Mouse (Mus musculus): ENCODE measurements at regions not wholly inside any gene's neighbourhood (a gene's known extent, or its start where the extent isn't known, plus 50 kb on each side); places are given as distances from the start of the nearest gene placed in this dataset.
A peak's percentile ranks its signal among the peaks of the same experiment; 100 is the strongest.

DNA sequence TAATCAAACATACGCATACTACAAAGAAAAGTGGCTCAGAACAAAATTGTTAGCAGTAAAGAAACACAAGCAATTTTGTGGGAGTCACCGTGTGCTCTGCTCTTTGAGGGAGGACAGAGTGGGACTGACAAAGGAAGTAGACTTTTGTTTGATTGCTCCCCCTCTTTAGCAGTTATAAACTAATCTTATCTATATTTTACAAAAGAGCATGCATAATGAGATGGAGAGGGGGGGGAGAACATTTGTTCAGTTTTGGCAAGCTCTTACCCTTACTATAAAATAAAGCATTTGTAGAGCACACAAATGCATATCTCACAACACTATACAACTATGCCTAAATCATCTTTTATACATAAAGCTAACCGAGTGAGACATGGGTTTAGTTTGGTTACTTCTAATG, 332.9 kb downstream of the Tex13c3 start:
- Histone ChIP-seq H3K4me1 (ENCODE audit: control insufficient read depth, insufficient read depth, low read length) (no peaks in the 10 kb centered on the region), H3K4me3 (replicated peaks; ENCODE audit: low read length) (no peak overlapping the region), H3K4me2 (ENCODE audit: low read depth, low read length) (no peak overlapping the region), H3K27ac (ENCODE audit: low read length) (no peak overlapping the region), H3K36me3 (ENCODE audit: control insufficient read depth, insufficient read depth, low read length) (no peaks in the 10 kb centered on the region), H3K9me3 (replicated peaks; ENCODE audit: control insufficient read depth, low read length) (no peaks in the 10 kb centered on the region), H3K27me3 (ENCODE audit: control insufficient read depth, insufficient read depth, low read length) (no peaks in the 10 kb centered on the region), H3K9ac (ENCODE audit: low read length) (no peak overlapping the region)
- 70% methylated on average over 3 of the region's 3 CpGs for WGBS
- no peak for ATAC-seq (ENCODE audit: insufficient read depth, low FRiP score)

DNA sequence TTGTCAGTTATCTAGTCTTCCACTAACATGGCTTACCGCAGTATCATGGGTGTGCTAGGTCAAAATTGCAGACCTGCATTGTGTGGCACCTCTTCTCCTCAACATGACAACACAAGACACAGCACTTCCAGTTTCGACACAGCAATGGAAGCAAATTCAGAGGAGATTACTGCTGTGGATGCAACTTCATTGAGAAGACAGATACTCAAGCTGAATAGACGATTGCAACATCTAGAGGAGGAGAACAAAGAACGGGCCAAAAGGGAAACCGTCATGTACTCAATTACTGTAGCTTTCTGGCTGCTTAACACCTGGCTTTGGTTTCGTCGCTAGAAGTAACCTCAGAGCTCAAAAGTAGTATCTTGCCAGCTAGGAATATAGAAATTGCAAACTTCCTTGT, 368.4 kb downstream of the Tex13c3 start:
- no peaks in the 10 kb centered on the region for H3K27me3 ChIP-seq (ENCODE audit: control insufficient read depth, insufficient read depth, low read length)
- H3K9me3 ChIP-seq (replicated peaks; ENCODE audit: control insufficient read depth, low read length) = no peaks in the 10 kb centered on the region
- 84% methylated on average over 7 of the region's 7 CpGs for WGBS
- no peak overlapping the region for H3K4me3 ChIP-seq (replicated peaks; ENCODE audit: low read length)
- ATAC-seq (ENCODE audit: insufficient read depth, low FRiP score) = no peak
- no peaks in the 10 kb centered on the region for H3K36me3 ChIP-seq (ENCODE audit: control insufficient read depth, insufficient read depth, low read length)
- no peak overlapping the region for H3K27ac ChIP-seq (ENCODE audit: low read length)
- H3K9ac ChIP-seq (ENCODE audit: low read length) = no peak overlapping the region
- no peaks in the 10 kb centered on the region for H3K4me1 ChIP-seq (ENCODE audit: control insufficient read depth, insufficient read depth, low read length)
- H3K4me2 ChIP-seq (ENCODE audit: low read depth, low read length) = no peak overlapping the region

DNA sequence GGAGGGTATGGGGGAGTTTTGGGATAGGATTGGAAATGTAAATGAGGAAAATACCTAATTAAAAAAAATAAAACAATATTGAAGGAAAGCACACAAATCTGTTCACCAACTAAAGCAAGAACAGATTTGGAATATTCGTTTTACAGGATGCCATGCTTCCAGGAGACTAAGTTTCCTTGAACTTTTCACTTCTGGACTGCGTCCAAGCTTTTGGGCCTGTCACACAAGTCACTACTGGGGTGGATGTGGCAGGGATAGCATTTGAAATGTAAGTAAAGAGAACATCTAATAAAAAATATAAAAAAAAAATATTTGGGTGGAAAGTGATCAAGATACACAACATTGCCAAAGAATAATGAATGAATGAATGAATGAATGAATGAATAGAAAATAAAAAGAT, 378.2 kb downstream of the Tex13c3 start:
- Histone ChIP-seq H3K4me1 (ENCODE audit: control insufficient read depth, insufficient read depth, low read length) (no peaks in the 10 kb centered on the region), H3K4me2 (ENCODE audit: low read depth, low read length) (no peak overlapping the region), H3K36me3 (ENCODE audit: control insufficient read depth, insufficient read depth, low read length) (no peaks in the 10 kb centered on the region), H3K27ac (ENCODE audit: low read length) (no peak overlapping the region), H3K27me3 (ENCODE audit: control insufficient read depth, insufficient read depth, low read length) (no peaks in the 10 kb centered on the region), H3K4me3 (replicated peaks; ENCODE audit: low read length) (no peak overlapping the region), H3K9ac (ENCODE audit: low read length) (no peak overlapping the region), H3K9me3 (replicated peaks; ENCODE audit: control insufficient read depth, low read length) (no peaks in the 10 kb centered on the region)
- ATAC-seq (ENCODE audit: insufficient read depth, low FRiP score) = no peak
- 63% methylated on average over 2 of the region's 2 CpGs for WGBS

- H3K4me2 ChIP-seq (ENCODE audit: low read depth, low read length) = no peak overlapping the region
- H3K27me3 ChIP-seq (ENCODE audit: control insufficient read depth, insufficient read depth, low read length) = no peaks in the 10 kb centered on the region
- H3K9ac ChIP-seq (ENCODE audit: low read length) = no peak overlapping the region
- no peak overlapping the region for H3K27ac ChIP-seq (ENCODE audit: low read length)
- ATAC-seq (ENCODE audit: insufficient read depth, low FRiP score) = no peak
- no peaks in the 10 kb centered on the region for H3K36me3 ChIP-seq (ENCODE audit: control insufficient read depth, insufficient read depth, low read length)
- no peak overlapping the region for H3K4me3 ChIP-seq (replicated peaks; ENCODE audit: low read length)
- no peaks in the 10 kb centered on the region for H3K4me1 ChIP-seq (ENCODE audit: control insufficient read depth, insufficient read depth, low read length)
- H3K9me3 ChIP-seq (replicated peaks; ENCODE audit: control insufficient read depth, low read length) = no peaks in the 10 kb centered on the region
These were observed 385.2 kb downstream of the Tex13c3 start for GRCm38 (mm10) chrX:19095960-19096359.

- H3K4me3 ChIP-seq (replicated peaks; ENCODE audit: low read length) = no peak overlapping the region
- H3K9me3 ChIP-seq (replicated peaks; ENCODE audit: control insufficient read depth, low read length) = no peaks in the 10 kb centered on the region
- no peaks in the 10 kb centered on the region for H3K4me1 ChIP-seq (ENCODE audit: control insufficient read depth, insufficient read depth, low read length)
- H3K4me2 ChIP-seq (ENCODE audit: low read depth, low read length) = no peak overlapping the region
- H3K27me3 ChIP-seq (ENCODE audit: control insufficient read depth, insufficient read depth, low read length) = no peaks in the 10 kb centered on the region
- no peaks in the 10 kb centered on the region for H3K36me3 ChIP-seq (ENCODE audit: control insufficient read depth, insufficient read depth, low read length)
- ATAC-seq (ENCODE audit: insufficient read depth, low FRiP score) = no peak
- H3K9ac ChIP-seq (ENCODE audit: low read length) = no peak overlapping the region
- H3K27ac ChIP-seq (ENCODE audit: low read length) = no peak overlapping the region
- WGBS = 100% methylated on average over 1 of the region's 1 CpGs
These were observed 396.7 kb downstream of the Tex13c3 start for GRCm38 (mm10) chrX:19084435-19084834.

DNA sequence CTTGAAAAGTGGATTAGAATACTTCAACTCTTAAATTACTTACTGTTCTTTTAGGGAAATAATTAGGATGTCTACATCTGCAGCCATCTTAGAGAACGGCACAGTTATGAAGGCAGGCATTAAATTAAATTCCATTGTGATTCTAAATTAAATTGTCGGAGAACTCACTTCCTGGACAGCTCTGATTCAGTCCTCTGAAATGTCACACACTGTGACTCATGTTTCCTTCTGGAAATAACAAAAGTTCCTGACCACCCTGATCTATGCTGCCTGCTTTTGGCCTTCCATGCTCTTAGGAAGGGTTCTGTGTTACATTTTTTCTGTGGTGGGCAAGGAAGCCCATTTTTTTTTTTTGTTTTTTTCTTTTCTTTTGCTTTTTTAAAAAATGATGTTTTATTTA, 401.1 kb downstream of the Tex13c3 start:
- H3K9ac ChIP-seq (ENCODE audit: low read length) = no peak overlapping the region
- H3K4me1 ChIP-seq (ENCODE audit: control insufficient read depth, insufficient read depth, low read length) = no peaks in the 10 kb centered on the region
- WGBS = 58% methylated on average over 2 of the region's 2 CpGs
- no peaks in the 10 kb centered on the region for H3K27me3 ChIP-seq (ENCODE audit: control insufficient read depth, insufficient read depth, low read length)
- ATAC-seq (ENCODE audit: insufficient read depth, low FRiP score) = no peak
- H3K36me3 ChIP-seq (ENCODE audit: control insufficient read depth, insufficient read depth, low read length) = no peaks in the 10 kb centered on the region
- H3K27ac ChIP-seq (ENCODE audit: low read length) = no peak overlapping the region
- no peak overlapping the region for H3K4me2 ChIP-seq (ENCODE audit: low read depth, low read length)
- H3K4me3 ChIP-seq (replicated peaks; ENCODE audit: low read length) = no peak overlapping the region
- H3K9me3 ChIP-seq (replicated peaks; ENCODE audit: control insufficient read depth, low read length) = no peaks in the 10 kb centered on the region

MicroRNA genes in the stretch of these regions (microRNA counts, 519-probe panel; counts per million panel counts)
- microRNA mmu-miR-221 (2,444 counts per million, percentile 52 among the panel's probes with 10 or more counts), microRNA mmu-miR-222 (314 counts per million, percentile 2 among the panel's probes with 10 or more counts)

Small RNA genes in the stretch of these regions (microRNA-seq; reads per million reads assigned to microRNA genes)
- gene Mir221 (294 reads per million, percentile 67 among the genes with 10 or more reads in this experiment), gene Mir222 (165 reads per million, percentile 60 among the genes with 10 or more reads in this experiment)
